Mouse (Mus musculus) kidney, adult 2 months (tissue): ENCODE results near the gene Aco2.

Experiments used
- CTCF ChIP-seq: fragments of 200-500 bp; conservative IDR thresholded peaks from 2 replicates; pipeline ENCODE4 v1.5.1; 2011; ENCODE audit warnings: low read depth, mild to moderate bottlenecking, control low read depth, low read length, moderate library complexity, mixed read lengths; ENCODE audit not compliant: insufficient read depth, insufficient read length
- POLR2A ChIP-seq: fragments of 200-500 bp; IDR thresholded peaks from one replicate; pipeline ENCODE4 v1.6.1; 2011; ENCODE audit warnings: low read depth, low read length, control low read depth

DNA sequence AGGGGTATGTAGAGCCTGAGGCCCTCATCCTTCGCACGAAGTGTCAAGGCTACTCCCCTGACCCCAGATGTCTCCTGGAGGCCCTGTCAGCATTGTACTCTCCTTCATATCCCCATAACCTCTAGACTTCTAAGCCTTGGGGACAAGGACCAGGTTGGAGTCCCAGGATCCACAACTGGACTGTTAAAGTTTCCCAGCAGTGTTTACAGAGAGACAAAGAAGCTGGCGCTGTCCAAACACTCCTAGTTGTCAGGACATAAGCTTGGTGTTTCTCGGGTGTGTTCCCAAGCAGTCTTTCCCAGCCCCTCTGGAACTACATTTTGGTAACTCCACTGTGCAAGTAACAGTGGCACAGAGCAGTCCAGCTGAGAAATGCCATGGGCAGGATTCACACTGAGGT lies 38.6 kb upstream of the Aco2 start:
- no peak for TF ChIP-seq CTCF
- TF ChIP-seq POLR2A, result no peak
